Mouse (Mus musculus): ENCODE data around the gene Dpf2. TPM values are rescaled to one million over a fixed set of nuclear protein-coding genes. Genes with fewer than 3 reads are reported as not detected.
A peak's percentile ranks its signal among the peaks of the same experiment; 100 is the strongest.

Dpf2 gene
- polyA plus RNA-seq, 1 experiment from 2014 or later, result 85.3 TPM

GRCm38 (mm10) chr19:5939715-5940114 lies 26.9 kb upstream of the Dpf2 start:
- H3K4me1 ChIP-seq (ENCODE audit: control insufficient read depth, insufficient read depth, low read length), result peaks cover 2% of the 10 kb centered on the region; the same call in 1 of the 2 replicates
- H3K36me3 ChIP-seq (ENCODE audit: control insufficient read depth, insufficient read depth, low read length), result no peaks in the 10 kb centered on the region
- ATAC-seq (ENCODE audit: low read depth), result no peak
- no peak overlapping the region for H3K4me2 ChIP-seq (ENCODE audit: low read depth, low read length)
- peak overlapping the region; percentile 18; the same call in 1 of the 2 replicates for H3K27ac ChIP-seq (ENCODE audit: low read depth, low read length)
- H3K9me3 ChIP-seq (ENCODE audit: control insufficient read depth, low read length), result no peaks in the 10 kb centered on the region
- 70% methylated on average over 5 of the region's 5 CpGs for WGBS
- no peak overlapping the region for H3K4me3 ChIP-seq (ENCODE audit: low read depth, low read length)
- H3K27me3 ChIP-seq (ENCODE audit: control insufficient read depth, insufficient read depth, low read length), result no peaks in the 10 kb centered on the region
- H3K9ac ChIP-seq (replicated peaks; ENCODE audit: low read depth, low read length), result no peak overlapping the region

- H3K9me3 ChIP-seq (ENCODE audit: control insufficient read depth, low read length), result no peaks in the 10 kb centered on the region
- peaks cover 2% of the 10 kb centered on the region; the same call in 1 of the 2 replicates for H3K4me1 ChIP-seq (ENCODE audit: control insufficient read depth, insufficient read depth, low read length)
- H3K9ac ChIP-seq (replicated peaks; ENCODE audit: low read depth, low read length), result no peak overlapping the region
- ATAC-seq (ENCODE audit: low read depth), result no peak
- H3K27ac ChIP-seq (ENCODE audit: low read depth, low read length), result peak overlapping the region; percentile 55; the same call in 1 of the 2 replicates
- no peak overlapping the region for H3K4me2 ChIP-seq (ENCODE audit: low read depth, low read length)
- no peaks in the 10 kb centered on the region for H3K36me3 ChIP-seq (ENCODE audit: control insufficient read depth, insufficient read depth, low read length)
- WGBS, result 88% methylated on average over 6 of the region's 6 CpGs
- no peak overlapping the region for H3K4me3 ChIP-seq (ENCODE audit: low read depth, low read length)
- H3K27me3 ChIP-seq (ENCODE audit: control insufficient read depth, insufficient read depth, low read length), result no peaks in the 10 kb centered on the region
Measured at GRCm38 (mm10) chr19:5938516-5938915, 25.7 kb upstream of the Dpf2 start.

GRCm38 (mm10) chr19:5937836-5938406 lies 25.1 kb upstream of the Dpf2 start:
- Histone ChIP-seq H3K4me1 (ENCODE audit: control insufficient read depth, insufficient read depth, low read length) (peaks cover 2% of the 10 kb centered on the region; the same call in 1 of the 2 replicates), H3K27ac (ENCODE audit: low read depth, low read length) (peak overlapping the region; percentile 55), H3K27me3 (ENCODE audit: control insufficient read depth, insufficient read depth, low read length) (no peaks in the 10 kb centered on the region), H3K9ac (replicated peaks; ENCODE audit: low read depth, low read length) (no peak overlapping the region), H3K9me3 (ENCODE audit: control insufficient read depth, low read length) (no peaks in the 10 kb centered on the region), H3K4me3 (ENCODE audit: low read depth, low read length) (no peak overlapping the region), H3K36me3 (ENCODE audit: control insufficient read depth, insufficient read depth, low read length) (no peaks in the 10 kb centered on the region), H3K4me2 (ENCODE audit: low read depth, low read length) (peak overlapping the region; percentile 26)
- 27% methylated on average over 14 of the region's 14 CpGs for WGBS
- peak; percentile 34 for ATAC-seq (ENCODE audit: low read depth)

- H3K9ac ChIP-seq (replicated peaks; ENCODE audit: low read depth, low read length), result no peak overlapping the region
- ATAC-seq (ENCODE audit: low read depth), result peak; percentile 51; the same call in 1 of the 2 replicates
Measured at GRCm38 (mm10) chr19:5937095-5937835, 24.5 kb upstream of the Dpf2 start.

GRCm38 (mm10) chr19:5935691-5936090 lies 22.9 kb upstream of the Dpf2 start:
- no peak overlapping the region for H3K4me2 ChIP-seq (ENCODE audit: low read depth, low read length)
- 70% methylated on average over 5 of the region's 5 CpGs for WGBS
- no peaks in the 10 kb centered on the region for H3K27me3 ChIP-seq (ENCODE audit: control insufficient read depth, insufficient read depth, low read length)
- no peak overlapping the region for H3K9ac ChIP-seq (replicated peaks; ENCODE audit: low read depth, low read length)
- H3K4me1 ChIP-seq (ENCODE audit: control insufficient read depth, insufficient read depth, low read length), result peaks cover 2% of the 10 kb centered on the region; the same call in 1 of the 2 replicates
- no peaks in the 10 kb centered on the region for H3K36me3 ChIP-seq (ENCODE audit: control insufficient read depth, insufficient read depth, low read length)
- no peak overlapping the region for H3K27ac ChIP-seq (ENCODE audit: low read depth, low read length)
- ATAC-seq (ENCODE audit: low read depth), result no peak
- no peak overlapping the region for H3K4me3 ChIP-seq (ENCODE audit: low read depth, low read length)
- H3K9me3 ChIP-seq (ENCODE audit: control insufficient read depth, low read length), result no peaks in the 10 kb centered on the region

More at GRCm38 (mm10) chr19:5937095-5937835, 24.5 kb upstream of the Dpf2 start:
- H3K4me1 ChIP-seq (ENCODE audit: control insufficient read depth, insufficient read depth, low read length), result peaks cover 2% of the 10 kb centered on the region; the same call in 1 of the 2 replicates
- 63% methylated on average over 21 of the region's 21 CpGs for WGBS
- H3K4me2 ChIP-seq (ENCODE audit: low read depth, low read length), result no peak overlapping the region
- H3K4me3 ChIP-seq (ENCODE audit: low read depth, low read length), result no peak overlapping the region
- H3K27me3 ChIP-seq (ENCODE audit: control insufficient read depth, insufficient read depth, low read length), result no peaks in the 10 kb centered on the region
- H3K27ac ChIP-seq (ENCODE audit: low read depth, low read length), result peak overlapping the region; percentile 55
- no peaks in the 10 kb centered on the region for H3K36me3 ChIP-seq (ENCODE audit: control insufficient read depth, insufficient read depth, low read length)
- H3K9me3 ChIP-seq (ENCODE audit: control insufficient read depth, low read length), result no peaks in the 10 kb centered on the region

GRCm38 (mm10) chr19:5935266-5935665 lies 22.5 kb upstream of the Dpf2 start:
- Histone ChIP-seq H3K9me3 (ENCODE audit: control insufficient read depth, low read length) (no peaks in the 10 kb centered on the region), H3K4me1 (ENCODE audit: control insufficient read depth, insufficient read depth, low read length) (peaks cover 2% of the 10 kb centered on the region; the same call in 1 of the 2 replicates), H3K4me2 (ENCODE audit: low read depth, low read length) (no peak overlapping the region), H3K4me3 (ENCODE audit: low read depth, low read length) (no peak overlapping the region), H3K27ac (ENCODE audit: low read depth, low read length) (no peak overlapping the region), H3K27me3 (ENCODE audit: control insufficient read depth, insufficient read depth, low read length) (no peaks in the 10 kb centered on the region), H3K9ac (replicated peaks; ENCODE audit: low read depth, low read length) (no peak overlapping the region), H3K36me3 (ENCODE audit: control insufficient read depth, insufficient read depth, low read length) (no peaks in the 10 kb centered on the region)
- 80% methylated on average over 3 of the region's 3 CpGs for WGBS
- ATAC-seq (ENCODE audit: low read depth), result no peak

- H3K9me3 ChIP-seq (ENCODE audit: control insufficient read depth, low read length), result no peaks in the 10 kb centered on the region
- peaks cover 6% of the 10 kb centered on the region; the same call in 1 of the 2 replicates for H3K4me1 ChIP-seq (ENCODE audit: control insufficient read depth, insufficient read depth, low read length)
- no peaks in the 10 kb centered on the region for H3K27me3 ChIP-seq (ENCODE audit: control insufficient read depth, insufficient read depth, low read length)
- WGBS, result 62% methylated on average over 14 of the region's 14 CpGs
- H3K9ac ChIP-seq (replicated peaks; ENCODE audit: low read depth, low read length), result no peak overlapping the region
- no peak for ATAC-seq (ENCODE audit: low read depth)
- H3K27ac ChIP-seq (ENCODE audit: low read depth, low read length), result no peak overlapping the region
- no peaks in the 10 kb centered on the region for H3K36me3 ChIP-seq (ENCODE audit: control insufficient read depth, insufficient read depth, low read length)
- H3K4me3 ChIP-seq (ENCODE audit: low read depth, low read length), result no peak overlapping the region
- no peak overlapping the region for H3K4me2 ChIP-seq (ENCODE audit: low read depth, low read length)
Measured at GRCm38 (mm10) chr19:5929634-5930596, 17.1 kb upstream of the Dpf2 start.

GRCm38 (mm10) chr19:5928546-5928945 lies 15.7 kb upstream of the Dpf2 start:
- Histone ChIP-seq H3K4me3 (ENCODE audit: low read depth, low read length) (no peak overlapping the region), H3K9me3 (ENCODE audit: control insufficient read depth, low read length) (no peaks in the 10 kb centered on the region), H3K4me2 (ENCODE audit: low read depth, low read length) (no peak overlapping the region), H3K36me3 (ENCODE audit: control insufficient read depth, insufficient read depth, low read length) (no peaks in the 10 kb centered on the region), H3K4me1 (ENCODE audit: control insufficient read depth, insufficient read depth, low read length) (peaks cover 6% of the 10 kb centered on the region; the same call in 1 of the 2 replicates), H3K9ac (replicated peaks; ENCODE audit: low read depth, low read length) (no peak overlapping the region), H3K27ac (ENCODE audit: low read depth, low read length) (no peak overlapping the region), H3K27me3 (ENCODE audit: control insufficient read depth, insufficient read depth, low read length) (no peaks in the 10 kb centered on the region)
- ATAC-seq (ENCODE audit: low read depth), result no peak
- WGBS, result 77% methylated on average over 3 of the region's 3 CpGs
